Mouse (Mus musculus) bone marrow, adult 2 months (tissue): ENCODE data around the gene Fam107a.

Experiments used
- CTCF ChIP-seq: fragments of 200-500 bp; IDR thresholded peaks from 2 replicates; pipeline ENCODE4 v1.5.1; 2011; ENCODE audit warnings: low read length, control low read depth; ENCODE audit not compliant: control insufficient read depth, insufficient read depth
- POLR2A ChIP-seq: fragments of 200-500 bp; IDR thresholded peaks from 2 replicates; pipeline ENCODE4 v1.6.1; 2011; ENCODE audit warnings: low read depth, mild to moderate bottlenecking, control low read depth, low read length, borderline replicate concordance; ENCODE audit not compliant: control insufficient read depth

DNA sequence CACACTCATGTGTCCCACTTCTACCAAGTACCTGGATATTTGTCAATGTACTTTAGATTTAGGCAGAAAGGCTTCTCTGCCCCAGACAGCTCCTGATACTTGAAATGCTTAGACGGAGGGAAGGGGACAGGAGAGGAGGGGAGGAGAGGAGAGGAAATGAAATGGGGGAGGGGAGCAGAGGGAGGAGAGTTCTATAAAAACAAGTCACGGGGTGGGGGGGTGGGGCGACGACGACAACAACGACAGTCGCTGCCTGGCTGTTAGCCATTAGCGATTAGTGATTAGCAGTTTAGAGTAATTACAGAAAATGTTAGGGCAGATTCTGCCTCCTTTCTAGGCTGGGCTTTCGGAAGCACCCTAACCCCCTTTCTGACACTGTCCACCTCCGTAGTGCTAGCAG lies 15.1 kb downstream of the Fam107a start:
- TF ChIP-seq CTCF = no peak
- TF ChIP-seq POLR2A = no peak
